Mouse (Mus musculus): ENCODE measurements around the gene Hcn1. TPM values are rescaled to one million over a fixed set of nuclear protein-coding genes. Genes with fewer than 3 reads are reported as not detected.

Hcn1 gene
- polyA plus RNA-seq, 1 experiment from 2014 or later = 0.05 TPM

DNA sequence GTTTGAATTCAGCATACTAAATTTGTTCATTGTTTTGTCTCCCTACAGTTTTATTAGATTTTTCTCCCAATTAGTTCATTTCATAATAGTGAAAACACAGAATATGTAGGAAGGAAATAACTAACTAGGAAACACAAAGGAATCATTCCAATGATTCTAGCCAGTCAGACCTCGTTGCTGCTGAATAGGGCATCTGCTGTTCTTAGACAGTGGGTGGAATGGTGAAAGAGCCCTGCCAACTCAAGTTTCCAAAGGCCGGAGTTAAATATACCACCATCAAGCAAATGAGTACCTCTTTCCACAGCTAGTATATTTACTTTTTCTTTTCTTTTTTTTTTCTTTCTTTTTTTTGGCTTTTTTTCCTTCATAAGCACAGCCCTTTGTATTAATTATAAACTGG is 55.4 kb downstream of the Hcn1 start:
- no peak overlapping the region for H3K4me2 ChIP-seq (replicated peaks)
- no peaks in the 10 kb centered on the region for H3K4me1 ChIP-seq (replicated peaks)
- no peaks in the 10 kb centered on the region for H3K36me3 ChIP-seq
- H3K27me3 ChIP-seq (replicated peaks) = no peaks in the 10 kb centered on the region
- ATAC-seq = no peak
- no peak overlapping the region for H3K27ac ChIP-seq
- H3K9ac ChIP-seq = no peak overlapping the region
- 80% methylated on average over 2 of the region's 2 CpGs for WGBS
- no peaks in the 10 kb centered on the region for H3K9me3 ChIP-seq
- H3K4me3 ChIP-seq (replicated peaks) = no peak overlapping the region

DNA sequence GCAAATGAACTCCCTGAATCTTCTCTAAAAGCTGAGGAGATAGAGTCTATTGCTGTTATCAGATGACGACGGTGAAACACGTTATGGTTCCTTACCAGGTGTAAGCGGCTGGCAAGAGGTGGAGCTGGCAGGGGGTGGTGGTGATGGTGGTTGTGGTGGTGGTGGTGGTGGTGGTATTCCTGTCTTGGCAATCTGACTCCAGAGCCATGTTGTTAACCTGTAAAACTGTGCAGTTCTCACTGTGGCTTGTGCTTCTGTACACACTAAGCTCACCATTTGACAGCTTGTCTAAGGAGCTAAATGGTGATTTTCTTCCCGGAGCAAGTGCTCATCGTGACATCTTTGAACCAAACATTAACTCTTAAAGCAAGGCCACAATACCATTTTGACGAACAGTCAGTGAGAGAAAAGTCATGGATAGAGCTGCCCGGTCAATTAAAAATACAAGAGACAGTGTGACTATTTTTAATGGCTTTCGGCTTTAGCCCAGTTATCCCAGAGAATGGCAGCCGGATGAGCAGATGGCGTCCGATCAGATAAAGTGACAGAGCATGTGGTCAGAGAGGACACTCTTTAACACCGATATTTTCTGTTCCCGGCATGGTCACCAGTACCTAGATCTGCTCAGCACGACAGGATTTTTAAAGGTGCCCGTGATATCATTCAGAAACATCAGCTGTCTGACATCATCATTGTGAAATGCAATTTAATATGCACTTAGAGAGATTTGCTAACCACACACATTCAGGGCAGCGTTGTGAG is 56.5 kb downstream of the Hcn1 start:
- Histone ChIP-seq H3K27me3 (replicated peaks) (no peaks in the 10 kb centered on the region), H3K4me1 (replicated peaks) (no peaks in the 10 kb centered on the region), H3K9ac (no peak overlapping the region), H3K36me3 (no peaks in the 10 kb centered on the region), H3K4me2 (replicated peaks) (no peak overlapping the region), H3K4me3 (replicated peaks) (no peak overlapping the region), H3K9me3 (no peaks in the 10 kb centered on the region), H3K27ac (no peak overlapping the region)
- 84% methylated on average over 17 of the region's 17 CpGs for WGBS
- no peak for ATAC-seq

DNA sequence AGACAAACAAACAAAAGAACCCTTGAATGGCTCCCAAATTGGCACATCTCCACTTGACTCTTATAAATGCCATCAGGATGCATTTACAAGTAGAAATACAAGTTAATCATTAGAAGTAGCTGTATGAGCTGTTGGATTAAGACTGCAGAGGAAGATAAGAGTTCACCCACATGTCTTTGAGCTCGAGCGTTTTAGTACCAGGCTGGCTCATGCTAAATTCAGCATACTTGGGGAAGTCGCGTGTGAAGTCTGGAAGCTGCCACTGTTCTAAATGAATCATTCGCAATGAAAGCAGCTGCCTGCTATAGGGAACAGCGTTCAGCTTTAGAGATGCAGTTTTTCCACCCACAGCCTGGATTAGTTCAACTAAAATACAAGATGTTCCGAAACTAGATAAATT is 57.4 kb downstream of the Hcn1 start:
- no peaks in the 10 kb centered on the region for H3K4me1 ChIP-seq (replicated peaks)
- H3K27me3 ChIP-seq (replicated peaks) = no peaks in the 10 kb centered on the region
- no peaks in the 10 kb centered on the region for H3K9me3 ChIP-seq
- H3K4me3 ChIP-seq (replicated peaks) = no peak overlapping the region
- H3K4me2 ChIP-seq (replicated peaks) = no peak overlapping the region
- H3K36me3 ChIP-seq = no peaks in the 10 kb centered on the region
- no peak for ATAC-seq
- no peak overlapping the region for H3K9ac ChIP-seq
- WGBS = 51% methylated on average over 7 of the region's 7 CpGs
- H3K27ac ChIP-seq = no peak overlapping the region

DNA sequence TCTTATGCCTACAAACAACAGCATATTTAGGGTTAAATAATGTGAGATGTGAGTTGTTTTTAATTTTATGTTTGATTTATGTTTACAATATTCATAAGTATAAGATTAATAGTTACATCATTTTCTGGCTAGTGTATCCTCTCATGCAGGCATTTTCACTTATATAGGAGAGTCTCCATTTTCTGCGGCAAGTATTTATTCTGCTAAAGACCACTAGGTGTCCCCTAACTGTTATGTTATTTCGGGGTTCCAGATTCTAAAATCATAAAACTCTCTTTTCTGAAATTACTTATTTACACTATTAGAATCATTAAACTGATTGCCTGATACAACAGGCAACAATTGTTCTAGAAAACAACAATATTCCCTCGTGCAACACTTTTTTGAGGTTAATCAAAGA is 60.5 kb downstream of the Hcn1 start:
- Histone ChIP-seq H3K36me3 (no peaks in the 10 kb centered on the region), H3K4me1 (replicated peaks) (no peaks in the 10 kb centered on the region), H3K27ac (no peak overlapping the region), H3K4me3 (replicated peaks) (no peak overlapping the region), H3K9ac (no peak overlapping the region), H3K9me3 (no peaks in the 10 kb centered on the region), H3K4me2 (replicated peaks) (no peak overlapping the region), H3K27me3 (replicated peaks) (no peaks in the 10 kb centered on the region)
- ATAC-seq = no peak
- WGBS = 68% methylated on average over 3 of the region's 3 CpGs

DNA sequence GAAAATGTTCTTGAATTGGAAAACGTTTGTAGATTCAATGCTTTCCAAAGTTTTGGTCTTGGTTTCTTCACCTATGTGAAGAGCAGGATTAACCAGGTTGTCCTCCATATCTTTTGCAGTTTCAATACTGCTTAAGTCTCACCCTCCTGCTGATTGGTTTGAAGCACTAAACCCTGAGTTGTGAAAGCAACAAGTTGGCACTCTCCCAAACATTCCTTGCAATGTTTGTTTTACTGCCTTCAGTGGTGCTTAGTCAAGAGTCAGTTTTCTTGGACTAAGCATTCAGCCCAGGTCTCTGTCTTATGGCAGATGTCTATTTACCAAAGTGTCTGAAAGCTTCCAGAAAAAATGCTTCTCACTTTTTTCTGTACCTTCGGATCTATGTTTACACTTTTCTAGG is 67.2 kb downstream of the Hcn1 start:
- H3K36me3 ChIP-seq = no peaks in the 10 kb centered on the region
- H3K4me1 ChIP-seq (replicated peaks) = no peaks in the 10 kb centered on the region
- no peaks in the 10 kb centered on the region for H3K9me3 ChIP-seq
- H3K4me3 ChIP-seq (replicated peaks) = no peak overlapping the region
- H3K4me2 ChIP-seq (replicated peaks) = no peak overlapping the region
- H3K9ac ChIP-seq = no peak overlapping the region
- no peaks in the 10 kb centered on the region for H3K27me3 ChIP-seq (replicated peaks)
- 26% methylated on average over 2 of the region's 2 CpGs for WGBS
- peak; percentile 68; the same call in 1 of the 2 replicates for ATAC-seq
- H3K27ac ChIP-seq = no peak overlapping the region

DNA sequence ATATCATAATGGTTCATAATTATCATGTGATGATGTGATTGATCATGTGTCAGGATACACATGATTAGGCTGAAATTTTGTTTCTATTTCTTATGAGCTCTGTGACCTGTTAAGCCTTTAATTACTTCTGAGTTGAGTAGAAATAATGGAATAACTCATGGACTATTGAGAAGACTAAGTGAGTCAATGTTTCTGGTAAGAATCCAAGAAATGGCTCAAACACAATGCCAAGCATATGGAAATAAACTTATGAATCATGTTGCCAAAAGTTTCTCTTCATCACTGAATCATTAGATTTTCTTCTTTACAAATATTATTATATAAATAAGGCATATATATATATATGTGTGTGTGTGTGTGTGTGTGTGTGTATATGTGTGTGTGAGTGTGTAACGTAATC is 69.7 kb downstream of the Hcn1 start:
- Histone ChIP-seq H3K4me3 (replicated peaks) (no peak overlapping the region), H3K9ac (no peak overlapping the region), H3K4me1 (replicated peaks) (no peaks in the 10 kb centered on the region), H3K36me3 (no peaks in the 10 kb centered on the region), H3K4me2 (replicated peaks) (no peak overlapping the region), H3K9me3 (no peaks in the 10 kb centered on the region), H3K27ac (no peak overlapping the region), H3K27me3 (replicated peaks) (no peaks in the 10 kb centered on the region)
- ATAC-seq = no peak
- 84% methylated on average over 1 of the region's 1 CpGs for WGBS

DNA sequence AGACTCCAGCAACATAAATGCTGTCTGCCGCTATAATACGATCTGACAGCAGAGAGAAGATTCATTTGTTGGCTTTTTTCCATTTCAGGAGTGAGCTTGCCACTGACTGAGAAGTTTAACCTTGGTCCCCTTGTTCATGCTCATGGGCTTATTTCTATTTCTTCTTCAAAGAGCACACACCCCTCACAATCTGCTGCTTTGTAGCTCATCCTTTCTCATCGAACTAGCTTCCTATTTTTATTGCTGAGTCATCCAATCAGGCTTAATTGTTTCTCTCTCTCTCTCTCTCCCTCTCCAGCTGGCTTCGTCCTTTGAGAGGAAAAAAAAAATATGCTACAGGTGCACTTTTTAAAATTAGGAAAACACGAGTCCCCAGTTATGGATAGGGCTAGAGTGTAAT is 74.3 kb downstream of the Hcn1 start:
- H3K36me3 ChIP-seq = no peaks in the 10 kb centered on the region
- no peak overlapping the region for H3K9ac ChIP-seq
- H3K4me1 ChIP-seq (replicated peaks) = no peaks in the 10 kb centered on the region
- WGBS = 82% methylated on average over 5 of the region's 5 CpGs
- no peak overlapping the region for H3K4me2 ChIP-seq (replicated peaks)
- no peak overlapping the region for H3K27ac ChIP-seq
- H3K27me3 ChIP-seq (replicated peaks) = no peaks in the 10 kb centered on the region
- no peaks in the 10 kb centered on the region for H3K9me3 ChIP-seq
- no peak overlapping the region for H3K4me3 ChIP-seq (replicated peaks)
- no peak for ATAC-seq

DNA sequence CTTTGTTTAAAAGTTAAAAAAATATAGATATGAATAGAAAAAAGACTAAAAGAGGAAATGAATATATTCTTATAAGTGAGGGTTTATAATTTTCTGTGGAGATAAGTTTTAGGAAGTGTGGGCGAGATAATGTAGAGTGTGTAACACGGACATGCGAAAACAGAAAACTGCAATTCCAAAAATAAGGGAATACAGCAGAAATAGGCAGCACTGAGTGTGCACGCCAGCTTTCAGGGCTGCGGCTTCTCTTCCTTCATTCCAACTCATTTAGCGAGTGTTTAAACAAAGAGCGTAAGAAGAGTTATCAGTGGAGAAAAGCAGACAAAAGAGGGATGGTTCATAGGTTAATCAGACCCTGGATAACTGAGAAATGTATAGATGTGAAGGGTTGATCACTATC is 85.5 kb downstream of the Hcn1 start:
- H3K27ac ChIP-seq = no peak overlapping the region
- no peaks in the 10 kb centered on the region for H3K9me3 ChIP-seq
- H3K36me3 ChIP-seq = no peaks in the 10 kb centered on the region
- no peak overlapping the region for H3K4me2 ChIP-seq (replicated peaks)
- H3K4me1 ChIP-seq (replicated peaks) = no peaks in the 10 kb centered on the region
- WGBS = 86% methylated on average over 7 of the region's 7 CpGs
- no peak overlapping the region for H3K9ac ChIP-seq
- no peak overlapping the region for H3K4me3 ChIP-seq (replicated peaks)
- no peak for ATAC-seq
- H3K27me3 ChIP-seq (replicated peaks) = no peaks in the 10 kb centered on the region

DNA sequence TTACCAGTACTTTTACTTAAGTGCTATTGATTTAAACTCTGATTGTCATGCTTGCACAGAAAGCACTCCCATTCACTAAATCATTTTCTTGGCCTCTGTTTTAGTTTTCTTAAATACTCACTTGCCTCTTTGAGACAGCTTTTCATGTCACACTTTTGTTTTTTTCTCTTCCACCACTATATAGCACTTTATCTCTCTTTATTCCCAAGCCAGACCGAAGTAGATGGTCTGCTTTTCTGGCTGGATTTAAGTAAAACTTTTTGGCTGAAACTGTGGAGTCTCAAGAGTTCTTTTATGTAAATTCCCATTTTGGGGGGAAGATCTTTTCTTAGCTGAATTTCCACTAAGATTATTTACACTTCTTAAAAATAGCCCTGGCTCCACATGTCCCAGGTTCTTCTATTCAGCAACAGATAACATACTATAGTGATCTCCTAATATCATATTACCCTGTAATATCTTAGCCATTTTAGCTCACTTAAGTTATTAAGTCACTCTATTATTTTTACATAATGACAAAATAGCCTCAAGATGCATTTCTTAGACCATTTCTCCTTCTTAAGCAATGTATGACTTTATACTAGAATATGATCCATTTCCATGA is 92.7 kb downstream of the Hcn1 start:
- Histone ChIP-seq H3K9ac (no peak overlapping the region), H3K9me3 (no peaks in the 10 kb centered on the region), H3K27ac (no peak overlapping the region), H3K4me1 (replicated peaks) (no peaks in the 10 kb centered on the region), H3K4me3 (replicated peaks) (no peak overlapping the region), H3K27me3 (replicated peaks) (no peaks in the 10 kb centered on the region), H3K36me3 (no peaks in the 10 kb centered on the region), H3K4me2 (replicated peaks) (no peak overlapping the region)
- ATAC-seq = no peak
- WGBS = 80% methylated on average over 1 of the region's 1 CpGs

DNA sequence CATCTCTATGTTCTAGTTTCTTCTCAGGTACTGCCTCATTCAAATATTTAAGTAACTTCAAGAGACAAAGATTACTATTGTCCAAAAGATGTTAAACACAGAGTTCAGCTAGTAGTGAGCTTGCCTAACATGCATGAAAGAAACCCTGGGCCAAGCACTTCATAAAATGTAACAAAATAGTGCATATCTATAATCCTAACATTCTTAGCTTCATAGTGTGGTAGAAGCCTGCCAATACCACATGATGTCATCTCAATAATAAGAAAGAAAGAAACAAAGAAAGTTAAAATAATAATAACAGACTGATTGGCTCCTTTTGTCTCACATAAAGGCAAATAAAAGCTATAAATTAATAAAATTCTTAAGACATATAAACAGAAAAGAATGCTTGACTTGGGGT is 103.5 kb downstream of the Hcn1 start:
- H3K4me3 ChIP-seq (replicated peaks) = no peak overlapping the region
- no peak overlapping the region for H3K27ac ChIP-seq
- ATAC-seq = no peak
- H3K9me3 ChIP-seq = no peaks in the 10 kb centered on the region
- no peaks in the 10 kb centered on the region for H3K36me3 ChIP-seq
- H3K4me1 ChIP-seq (replicated peaks) = no peaks in the 10 kb centered on the region
- H3K9ac ChIP-seq = no peak overlapping the region
- H3K27me3 ChIP-seq (replicated peaks) = no peaks in the 10 kb centered on the region
- no peak overlapping the region for H3K4me2 ChIP-seq (replicated peaks)

DNA sequence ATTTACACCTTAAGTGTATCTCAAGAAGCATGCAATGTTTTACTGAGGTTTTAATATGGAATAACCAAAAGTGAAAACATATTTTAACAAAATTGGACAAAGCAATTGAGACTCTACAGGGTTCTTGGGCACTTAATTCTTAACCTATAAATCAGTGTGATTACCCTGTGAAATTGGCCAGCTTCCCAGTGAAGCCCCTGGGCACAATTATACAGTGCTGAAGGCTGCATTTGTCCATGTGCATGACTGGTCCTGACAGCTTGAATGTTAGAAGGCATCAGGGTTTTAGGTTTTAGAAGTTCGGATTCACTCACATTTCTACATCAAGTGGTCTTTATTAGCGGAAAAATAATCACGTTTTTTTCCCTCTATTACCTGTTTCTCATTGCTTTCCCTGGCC is 103.9 kb downstream of the Hcn1 start:
- WGBS = 85% methylated on average over 3 of the region's 3 CpGs
- no peak overlapping the region for H3K4me3 ChIP-seq (replicated peaks)
- H3K4me2 ChIP-seq (replicated peaks) = no peak overlapping the region
- no peaks in the 10 kb centered on the region for H3K4me1 ChIP-seq (replicated peaks)
- no peak overlapping the region for H3K27ac ChIP-seq
- ATAC-seq = no peak
- H3K36me3 ChIP-seq = no peaks in the 10 kb centered on the region
- H3K9me3 ChIP-seq = no peaks in the 10 kb centered on the region
- H3K27me3 ChIP-seq (replicated peaks) = no peaks in the 10 kb centered on the region
- no peak overlapping the region for H3K9ac ChIP-seq

DNA sequence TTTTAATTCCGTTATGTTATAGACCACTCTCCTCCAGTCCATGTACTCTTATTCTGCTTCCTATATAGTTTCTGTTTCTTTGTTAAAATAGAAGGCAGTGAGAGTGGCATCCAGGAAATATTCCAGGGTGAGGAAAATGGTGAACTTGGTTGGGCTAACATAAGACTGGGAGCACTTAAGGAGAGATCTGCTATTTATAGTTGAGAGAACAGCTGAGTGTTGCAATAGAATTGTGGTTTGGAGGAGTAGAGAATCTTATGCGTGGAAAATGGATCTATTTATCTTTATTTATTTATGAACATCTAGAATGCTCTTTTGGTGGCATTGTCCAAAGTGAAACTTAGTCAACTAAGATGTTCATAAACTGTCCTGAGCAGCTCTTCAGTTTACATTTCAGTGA is 104.4 kb downstream of the Hcn1 start:
- ATAC-seq = no peak
- no peaks in the 10 kb centered on the region for H3K36me3 ChIP-seq
- no peak overlapping the region for H3K9ac ChIP-seq
- no peak overlapping the region for H3K4me2 ChIP-seq (replicated peaks)
- H3K4me1 ChIP-seq (replicated peaks) = no peaks in the 10 kb centered on the region
- no peaks in the 10 kb centered on the region for H3K27me3 ChIP-seq (replicated peaks)
- 72% methylated on average over 2 of the region's 2 CpGs for WGBS
- no peak overlapping the region for H3K4me3 ChIP-seq (replicated peaks)
- no peaks in the 10 kb centered on the region for H3K9me3 ChIP-seq
- no peak overlapping the region for H3K27ac ChIP-seq

DNA sequence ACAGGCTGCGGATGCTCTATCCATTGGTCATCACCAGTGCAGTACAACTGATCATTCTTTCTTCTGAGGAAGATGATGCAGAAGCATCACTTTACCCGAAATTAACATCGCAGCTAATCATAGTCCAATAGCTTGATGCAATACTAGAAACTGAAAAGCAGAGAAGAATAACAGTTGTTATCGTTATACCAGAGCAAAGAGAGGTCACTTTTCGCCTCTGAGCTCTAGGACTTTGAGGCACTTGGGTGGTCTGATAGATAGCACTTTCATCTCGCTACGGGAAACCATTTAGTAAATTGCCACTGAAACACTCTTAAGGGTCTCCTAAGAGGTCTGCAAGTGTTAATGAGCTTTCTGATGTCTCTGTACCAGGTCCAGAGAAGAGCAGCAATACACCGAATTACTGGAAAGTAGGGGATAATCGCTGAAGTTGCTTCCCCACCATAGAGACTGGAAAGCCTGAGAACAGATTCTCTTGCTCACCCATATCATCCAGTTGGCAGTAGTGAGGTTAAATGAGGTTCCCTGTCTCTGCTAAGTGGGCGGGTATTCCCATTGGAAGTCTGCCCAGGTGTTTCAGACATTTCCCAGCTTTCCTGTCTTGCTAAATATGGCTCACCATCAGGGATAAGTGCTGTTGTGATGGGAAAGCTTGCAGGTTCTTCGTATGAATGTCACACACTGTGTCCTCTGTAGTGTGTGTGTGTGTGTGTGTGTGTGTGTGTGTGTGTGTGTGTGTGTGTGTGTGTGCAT is 105.0 kb downstream of the Hcn1 start:
- Histone ChIP-seq H3K27me3 (replicated peaks) (no peaks in the 10 kb centered on the region), H3K27ac (no peak overlapping the region)

More for the DNA sequence above, 105.0 kb downstream of the Hcn1 start:
- no peak overlapping the region for H3K4me2 ChIP-seq (replicated peaks)
- H3K9ac ChIP-seq = no peak overlapping the region
- no peak overlapping the region for H3K4me3 ChIP-seq (replicated peaks)
- no peak for ATAC-seq
- H3K4me1 ChIP-seq (replicated peaks) = no peaks in the 10 kb centered on the region
- H3K9me3 ChIP-seq = no peaks in the 10 kb centered on the region
- H3K36me3 ChIP-seq = no peaks in the 10 kb centered on the region
- WGBS = 72% methylated on average over 11 of the region's 11 CpGs
